Mouse (Mus musculus) T-helper 1 cell (primary cell): ENCODE measurements at regions not wholly inside any gene's neighbourhood (a gene's known extent, or its start where the extent isn't known, plus 50 kb on each side); places are given as distances from the start of the nearest gene placed in this dataset.

Experiments
- in situ Hi-C: fragments of 300-600 bp; cut with MboI, MseI; formaldehyde crosslinking; loops from one replicate; pipeline ENCODE4 v1.15.1; 2025; ENCODE audit warnings: high pct_unique_total_duplicates

GRCm38 (mm10) chr9:122566060-122566459 lies 181.1 kb upstream of the Topaz1 start:
- in situ Hi-C loops = no loop called here

- in situ Hi-C loops = no loop called here
Observed at GRCm38 (mm10) chr9:122568691-122569441, 178.3 kb upstream of the Topaz1 start.

DNA sequence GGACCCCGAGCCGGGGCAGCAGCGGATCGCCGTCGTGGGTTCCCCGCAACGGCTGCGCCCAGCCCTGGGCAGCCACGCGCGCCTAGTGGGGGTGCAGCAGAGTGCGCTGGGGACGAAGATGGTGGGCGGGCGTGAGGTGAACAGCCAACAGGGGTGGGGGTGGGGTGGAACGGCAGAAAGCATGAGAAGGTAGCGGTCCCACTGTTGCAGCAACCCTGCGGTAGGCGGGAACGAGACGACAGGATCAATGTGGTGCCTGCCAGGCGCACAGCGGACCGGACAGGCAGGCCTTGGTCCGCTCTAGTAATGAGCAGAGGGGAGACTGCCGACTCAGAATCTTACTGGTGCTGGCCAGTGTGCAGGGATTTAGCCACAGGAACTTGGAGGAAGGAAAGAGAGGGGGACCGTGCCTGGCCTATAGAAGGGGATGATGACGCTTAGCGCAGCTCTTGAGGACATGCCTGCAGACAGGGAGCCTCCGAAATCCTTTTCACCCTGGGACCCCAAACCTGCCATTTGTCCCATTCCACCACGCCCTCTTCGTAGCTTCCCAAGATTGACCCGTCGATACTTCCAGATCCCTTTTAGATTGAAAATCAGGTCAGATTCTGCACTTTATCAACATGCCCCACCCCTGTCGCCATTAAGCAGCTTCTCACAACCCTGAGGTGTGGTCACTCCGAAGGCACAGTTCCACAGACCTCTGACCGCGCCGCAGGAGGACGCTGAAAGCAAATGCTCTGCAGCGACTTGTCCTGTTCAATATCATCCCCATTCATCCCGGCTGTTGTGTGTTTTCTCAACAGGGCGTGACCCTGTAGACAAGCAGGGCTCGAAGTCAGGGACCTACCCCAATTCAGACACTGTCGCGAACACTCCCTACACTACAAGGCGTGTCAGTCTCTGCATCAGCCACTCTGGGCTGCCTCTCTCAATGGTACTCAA lies 177.4 kb upstream of the Topaz1 start:
- in situ Hi-C loops = no loop called here

GRCm38 (mm10) chr9:122571001-122571400 lies 176.1 kb upstream of the Topaz1 start:
- in situ Hi-C loops = no loop called here

DNA sequence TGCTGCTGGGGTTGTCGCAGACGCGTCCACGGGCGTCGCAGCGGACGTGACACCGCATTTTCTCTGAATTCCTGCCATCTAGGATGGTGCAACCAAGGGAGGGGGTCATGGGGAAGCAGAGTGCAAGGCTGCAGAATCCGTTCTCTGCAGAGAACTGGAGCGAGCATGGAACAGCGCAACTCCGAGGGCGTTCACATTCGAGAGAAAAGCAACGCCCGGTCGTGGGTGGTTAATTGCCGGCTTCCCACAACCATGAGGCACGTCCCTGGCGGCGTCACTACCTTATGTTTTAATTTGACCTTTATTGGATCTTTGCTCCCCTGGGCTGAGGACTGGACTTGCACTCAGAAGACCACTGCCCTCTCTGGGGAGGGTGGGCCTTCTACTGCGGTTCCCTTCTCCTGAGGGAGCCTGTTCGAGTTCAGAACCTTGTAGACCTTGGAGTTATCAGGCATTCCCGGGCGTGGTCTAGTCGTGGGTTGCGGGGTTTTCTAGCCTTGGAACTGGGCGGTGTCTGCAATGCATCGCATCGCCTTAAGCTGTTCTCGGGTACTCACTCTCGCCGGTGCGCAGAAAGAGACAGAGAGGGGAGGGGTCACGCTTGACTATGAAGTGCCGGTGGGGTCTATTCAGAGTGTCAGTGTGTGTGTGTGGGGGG lies 175.6 kb upstream of the Topaz1 start:
- in situ Hi-C loops = no loop called here

GRCm38 (mm10) chr9:122572060-122572835 lies 174.9 kb upstream of the Topaz1 start:
- in situ Hi-C loops = no loop called here

DNA sequence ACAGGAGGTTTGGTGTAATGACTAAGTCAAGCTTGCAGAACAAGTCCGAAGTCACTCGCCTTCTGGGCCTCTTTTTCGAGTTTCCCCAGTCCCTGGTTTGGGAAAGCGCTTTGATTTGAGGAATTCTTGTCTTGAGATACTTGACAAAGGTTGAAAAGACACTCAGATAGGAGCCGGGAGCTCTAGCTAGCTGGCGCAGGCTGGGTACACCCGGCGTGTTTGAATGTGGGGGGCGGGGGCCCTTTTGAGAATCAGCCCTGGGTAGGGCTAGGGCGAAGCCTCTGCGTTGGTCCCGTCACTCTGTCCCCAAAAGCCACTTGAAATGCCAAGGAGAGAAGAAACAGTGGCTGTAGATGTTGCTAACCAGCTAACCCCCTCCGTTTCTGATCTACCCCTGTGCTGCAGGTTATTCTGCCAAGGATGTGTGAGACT lies 174.3 kb upstream of the Topaz1 start:
- in situ Hi-C loops = no loop called here

DNA sequence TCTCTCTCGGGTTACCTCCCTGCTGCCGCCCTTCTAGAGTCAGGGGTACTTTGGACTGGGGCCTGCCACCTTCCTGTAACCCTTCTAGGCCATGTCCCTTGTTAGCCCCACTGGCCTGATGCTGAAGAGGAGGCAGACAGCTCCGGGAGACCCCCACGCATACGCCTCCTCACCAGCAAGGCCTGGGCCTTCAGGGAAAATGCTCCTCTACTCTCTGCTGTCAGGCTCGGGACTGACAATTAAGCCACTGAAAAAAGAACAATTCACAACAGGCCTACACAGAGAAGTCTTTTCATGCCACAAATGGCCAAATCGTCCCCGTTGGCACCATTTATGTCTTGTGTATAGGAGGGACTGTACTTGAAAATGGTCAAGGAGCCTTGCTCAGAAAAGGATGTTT lies 161.9 kb upstream of the Topaz1 start:
- in situ Hi-C loops = no loop called here

- in situ Hi-C loops = no loop called here
Observed at GRCm38 (mm10) chr9:122586421-122586820, 160.7 kb upstream of the Topaz1 start.

GRCm38 (mm10) chr9:122586986-122587385 lies 160.2 kb upstream of the Topaz1 start:
- in situ Hi-C loops = no loop called here

GRCm38 (mm10) chr9:122588246-122588645 lies 158.9 kb upstream of the Topaz1 start:
- in situ Hi-C loops = no loop called here

DNA sequence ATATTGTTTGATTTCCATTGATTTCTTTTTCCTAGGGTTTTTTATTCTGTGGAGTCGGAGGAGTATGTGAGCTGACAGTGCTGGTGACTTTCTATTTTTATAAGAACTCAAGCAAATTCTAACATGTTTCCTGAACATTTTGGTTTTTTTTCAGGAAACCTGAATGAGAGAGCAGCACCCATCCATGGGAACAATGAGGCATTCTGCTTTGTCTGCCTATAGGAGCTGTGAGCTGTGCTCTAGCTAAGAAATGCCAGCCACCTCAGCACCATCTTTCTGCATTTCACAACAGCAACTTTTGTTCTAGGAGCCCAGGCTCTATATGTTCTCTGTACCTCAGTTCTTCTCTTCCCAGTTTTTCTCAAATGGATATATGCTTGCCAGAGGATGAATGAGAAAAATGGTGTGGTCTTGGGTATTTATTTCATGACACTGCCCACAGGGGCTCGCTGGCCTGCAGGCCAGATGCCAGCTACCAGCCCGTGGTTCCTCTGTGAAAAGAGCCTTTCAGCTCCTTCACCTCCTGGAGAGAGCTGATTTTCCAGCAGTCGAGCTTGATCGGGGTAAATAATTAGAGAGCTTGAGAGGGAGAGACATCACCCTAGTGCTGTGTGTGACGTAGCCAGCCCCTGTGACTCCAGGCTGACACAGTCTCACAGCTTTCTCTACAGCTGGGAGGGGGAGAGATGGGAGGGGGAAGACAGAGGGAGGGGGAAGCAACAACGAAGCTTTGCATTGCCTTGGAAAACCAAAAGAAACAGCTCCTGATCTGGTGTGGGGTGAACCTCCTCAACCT lies 154.1 kb upstream of the Topaz1 start:
- in situ Hi-C loops = no loop called here

GRCm38 (mm10) chr9:122595120-122595943 lies 151.8 kb upstream of the Topaz1 start:
- in situ Hi-C loops = no loop called here

GRCm38 (mm10) chr9:122603106-122603505 lies 144.0 kb upstream of the Topaz1 start:
- in situ Hi-C loops = no loop called here

- in situ Hi-C loops = no loop called here
Observed at GRCm38 (mm10) chr9:122609616-122610015, 137.5 kb upstream of the Topaz1 start.

GRCm38 (mm10) chr9:122610918-122611317 lies 136.2 kb upstream of the Topaz1 start:
- in situ Hi-C loops = no loop called here

DNA sequence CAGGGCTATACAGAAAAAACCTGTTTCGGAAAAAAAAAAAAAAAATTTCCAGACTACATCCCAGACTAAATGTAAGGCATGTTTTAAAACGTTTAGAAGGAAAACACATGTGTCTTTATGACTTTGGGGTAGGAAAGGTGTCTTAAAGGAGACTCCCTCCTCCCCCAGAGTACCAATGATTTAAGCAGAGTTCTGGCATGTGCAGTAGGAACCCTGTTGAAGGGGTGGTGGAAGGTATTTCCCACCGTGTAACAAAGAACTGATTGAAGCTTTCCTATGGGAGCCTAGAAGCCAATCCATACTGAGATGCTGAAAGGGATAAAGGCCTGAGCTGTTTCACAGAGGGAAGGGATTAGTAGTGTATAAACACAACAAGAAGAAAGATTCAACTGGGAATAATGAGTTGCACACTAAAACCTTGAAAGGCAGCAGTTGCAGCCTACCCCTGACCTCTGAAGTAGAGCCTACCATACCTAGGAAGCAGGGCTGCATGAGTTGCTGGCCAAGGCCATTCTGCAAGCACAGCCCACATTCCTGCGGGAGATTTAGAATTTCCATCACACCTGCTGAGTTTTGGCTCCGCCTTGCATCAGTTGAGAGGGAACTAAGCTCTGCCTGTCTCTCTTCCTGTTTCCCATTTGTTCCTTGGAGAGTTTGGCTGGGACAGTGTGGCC lies 132.4 kb upstream of the Topaz1 start:
- in situ Hi-C loops = no loop called here

DNA sequence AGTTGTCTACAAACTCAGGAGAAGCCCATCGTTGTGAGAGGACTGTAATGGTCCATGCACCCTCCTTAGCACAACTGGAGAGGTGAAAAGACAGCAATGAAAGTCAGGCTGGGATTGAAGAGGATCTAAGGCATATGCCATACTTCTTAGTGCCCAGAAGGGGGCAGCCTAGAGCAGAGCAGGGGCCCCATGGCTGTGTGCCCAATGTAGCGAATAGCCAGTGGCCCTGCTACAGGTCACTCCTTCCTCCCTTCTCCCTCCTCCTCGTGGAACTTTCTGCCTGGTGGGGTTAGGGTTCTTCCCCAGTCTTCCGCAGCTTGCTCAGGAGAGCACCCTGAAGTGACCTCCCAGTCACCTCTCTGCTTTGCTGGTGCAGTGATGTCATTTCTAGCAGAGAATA lies 131.8 kb upstream of the Topaz1 start:
- in situ Hi-C loops = no loop called here

GRCm38 (mm10) chr9:122617793-122618192 lies 129.4 kb upstream of the Topaz1 start:
- in situ Hi-C loops = no loop called here
